Mouse (Mus musculus): ENCODE results near the gene AI182371.
A peak's percentile ranks its signal among the peaks of the same experiment; 100 is the strongest.

AI182371 gene

DNA sequence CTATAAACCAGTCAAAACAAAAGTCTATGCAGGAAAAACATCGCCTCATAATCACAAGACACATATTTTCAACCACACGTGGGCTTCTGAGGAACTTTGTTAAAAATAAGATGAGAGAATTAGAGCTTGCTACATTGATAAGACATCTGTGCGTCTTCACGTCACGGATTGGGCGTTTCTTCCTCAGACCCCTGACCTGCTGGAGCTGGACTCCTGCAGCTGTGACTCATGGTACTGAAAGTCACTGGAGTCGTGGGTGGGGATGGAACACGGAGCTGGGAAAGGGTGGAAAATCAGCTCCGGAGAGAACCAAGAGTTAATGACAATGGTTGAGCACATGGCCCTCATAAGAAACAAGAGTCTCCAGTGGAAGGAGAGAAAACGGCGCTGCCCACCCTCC, 34.2 kb downstream of the AI182371 start:
- DNase-seq: no peak

DNA sequence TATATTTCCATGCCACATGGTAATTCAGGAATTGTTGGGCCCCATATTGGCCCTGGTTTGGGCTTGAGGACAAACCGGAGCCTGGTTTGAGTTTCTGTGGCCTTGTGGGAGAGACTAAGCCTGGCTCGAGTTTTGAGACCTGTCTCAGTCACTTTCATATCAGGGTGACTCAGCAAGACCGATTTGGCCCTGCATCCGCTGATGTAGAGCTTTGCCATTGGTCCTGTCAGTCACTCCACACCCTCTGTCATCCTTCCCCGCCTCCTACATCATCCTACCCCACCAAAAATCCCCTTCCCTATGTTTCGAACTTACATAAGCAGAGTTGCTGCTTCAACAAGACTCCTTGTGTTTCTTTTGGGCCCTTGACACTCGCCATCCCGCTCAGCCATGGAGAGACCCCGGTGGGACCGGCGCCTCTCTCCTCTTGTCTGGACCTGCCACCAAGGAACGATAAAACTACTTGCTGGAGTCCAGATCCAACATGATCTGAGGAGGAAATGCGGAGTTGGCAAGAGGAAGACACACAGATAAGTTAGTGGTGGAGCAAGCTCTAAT, 34.7 kb downstream of the AI182371 start:
- DNase-seq: no peak

GRCm38 (mm10) chr2:35063333-35064030, 37.9 kb downstream of the AI182371 start:
- peak; percentile 13 for DNase-seq

- no peak for DNase-seq
Observed at GRCm38 (mm10) chr2:35061338-35061737, 40.0 kb downstream of the AI182371 start, which contains the start of gene Hc. TSS of gene Hc (minus strand) at chr2:35061438.

DNA sequence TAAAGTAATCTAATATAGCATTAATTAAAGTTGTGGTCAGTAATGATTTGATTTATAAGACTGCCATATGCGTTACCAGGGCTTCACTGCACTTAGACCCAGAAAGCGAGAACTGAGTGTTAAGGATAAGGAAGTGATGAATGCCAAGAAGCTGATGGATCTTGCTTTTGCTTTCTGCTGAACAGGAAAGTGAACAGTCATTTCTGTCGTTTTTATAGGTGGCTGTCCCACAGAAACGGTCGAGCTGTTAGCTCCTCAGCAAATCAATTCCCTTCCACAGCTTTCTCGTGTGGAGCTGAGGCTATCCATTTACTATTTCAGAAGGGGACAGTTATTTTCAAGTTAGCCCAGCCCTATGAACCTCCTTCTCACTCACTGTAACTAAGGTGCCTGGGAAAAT, 40.4 kb downstream of the AI182371 start:
- no peak for DNase-seq

- no peak for DNase-seq
Observed at GRCm38 (mm10) chr2:35060256-35060655, 41.1 kb downstream of the AI182371 start.

DNA sequence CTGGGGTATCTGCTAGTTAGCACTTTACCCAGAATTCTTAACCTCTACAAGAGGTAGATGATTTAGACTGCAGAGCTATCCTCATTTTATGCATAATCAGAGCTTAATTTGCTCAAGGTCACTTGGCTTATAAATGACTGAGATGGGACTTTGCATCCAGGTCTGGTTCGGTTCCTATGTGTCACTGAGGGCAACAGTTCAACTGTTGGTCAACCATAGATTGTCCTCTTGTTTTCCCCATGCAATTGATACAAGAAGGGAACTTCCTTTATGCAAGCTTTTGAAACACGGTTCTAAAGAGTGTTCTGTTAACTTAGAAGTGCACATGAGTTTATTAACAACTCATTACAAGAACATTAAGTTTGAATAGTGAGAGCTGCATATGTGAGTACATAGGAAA, 43.0 kb downstream of the AI182371 start:
- DNase-seq: no peak

- DNase-seq: no peak
Observed at GRCm38 (mm10) chr2:35057243-35057642, 44.1 kb downstream of the AI182371 start.

GRCm38 (mm10) chr2:35048851-35049250, 52.5 kb downstream of the AI182371 start:
- peak; percentile 83 for DNase-seq

GRCm38 (mm10) chr2:35044956-35045355, 56.4 kb downstream of the AI182371 start:
- peak; percentile 69 for DNase-seq

- DNase-seq: no peak
Observed at GRCm38 (mm10) chr2:35038580-35039375, 62.6 kb downstream of the AI182371 start.

Measured in lung, postnatal 36 days (tissue).